Mouse (Mus musculus) forebrain, embryonic 13.5 days (tissue): ENCODE measurements at regions not wholly inside any gene's neighbourhood (a gene's known extent, or its start where the extent isn't known, plus 50 kb on each side); places are given as distances from the start of the nearest gene placed in this dataset.

Experiments
- ATAC-seq: fragments of 200-750 bp; cut with Nextera tagmentation; 2 replicates; pipeline ENCODE4 v1.8.0; 2017
- H3K27ac ChIP-seq: fragments of 300-500 bp; sonication (generic); 2 replicates; pipeline ENCODE4 v1.5.1; 2015; ENCODE audit warnings: inconsistent platforms, mild to moderate bottlenecking, moderate library complexity
- H3K27me3 ChIP-seq: fragments of 300-500 bp; sonication (generic); 2 replicates; pipeline ENCODE4 v1.6.1; 2015; ENCODE audit warnings: mild to moderate bottlenecking, inconsistent platforms
- H3K36me3 ChIP-seq: fragments of 300-500 bp; sonication (generic); 2 replicates; pipeline ENCODE4 v1.6.1; 2015; ENCODE audit warnings: mild to moderate bottlenecking, inconsistent platforms; ENCODE audit not compliant: poor library complexity, severe bottlenecking
- H3K4me1 ChIP-seq: fragments of 300-500 bp; sonication (generic); 2 replicates; pipeline ENCODE4 v1.6.1; 2015; ENCODE audit warnings: inconsistent platforms
- H3K4me2 ChIP-seq: fragments of 300-500 bp; sonication (generic); 2 replicates; pipeline ENCODE4 v1.6.1; 2015; ENCODE audit warnings: inconsistent platforms, mild to moderate bottlenecking, moderate library complexity
- H3K4me3 ChIP-seq: fragments of 300-500 bp; sonication (generic); 2 replicates; pipeline ENCODE4 v1.5.1; 2015; ENCODE audit warnings: mild to moderate bottlenecking, inconsistent platforms
- H3K9ac ChIP-seq: fragments of 300-500 bp; sonication (generic); 2 replicates; pipeline ENCODE4 v1.6.1; 2015; ENCODE audit warnings: mild to moderate bottlenecking, inconsistent platforms
- H3K9me3 ChIP-seq: fragments of 300-500 bp; sonication (generic); replicated peaks from 2 replicates; pipeline ENCODE4 v1.6.1; 2016; ENCODE audit warnings: inconsistent platforms
- WGBS: fragments of 180-500 bp; shearing (Covaris S2); methylation state at CpG from one replicate; pipeline ENCODE4 v1.1.7; 2015; 5-methylcytosine and 5-hydroxymethylcytosine counted together

- Histone ChIP-seq H3K9ac (no peak overlapping the region), H3K4me1 (peaks cover 9% of the 10 kb centered on the region), H3K27me3 (no peaks in the 10 kb centered on the region), H3K27ac (no peak overlapping the region), H3K4me2 (no peak overlapping the region), H3K9me3 (no peaks in the 10 kb centered on the region), H3K36me3 (no peaks in the 10 kb centered on the region), H3K4me3 (no peak overlapping the region)
- ATAC-seq, result peak; percentile 48; the same call in 1 of the 2 replicates
- 36% methylated on average over 12 of the region's 12 CpGs for WGBS
These were observed 393.6 kb upstream of the Dynlrb2 start for GRCm38 (mm10) chr8:116111168-116111567.

- 73% methylated on average over 3 of the region's 3 CpGs for WGBS
- Histone ChIP-seq H3K4me1 (no peaks in the 10 kb centered on the region), H3K4me2 (no peak overlapping the region), H3K27ac (no peak overlapping the region), H3K4me3 (no peak overlapping the region), H3K9ac (no peak overlapping the region), H3K9me3 (no peaks in the 10 kb centered on the region), H3K36me3 (no peaks in the 10 kb centered on the region), H3K27me3 (no peaks in the 10 kb centered on the region)
- ATAC-seq, result no peak
These were observed 389.1 kb upstream of the Maf start for GRCm38 (mm10) chr8:116096666-116097065.

GRCm38 (mm10) chr8:116083156-116083555 is 375.6 kb upstream of the Maf start:
- Histone ChIP-seq H3K27me3 (no peaks in the 10 kb centered on the region), H3K4me2 (no peak overlapping the region), H3K9ac (no peak overlapping the region), H3K4me1 (no peaks in the 10 kb centered on the region), H3K27ac (no peak overlapping the region), H3K9me3 (no peaks in the 10 kb centered on the region), H3K4me3 (no peak overlapping the region), H3K36me3 (no peaks in the 10 kb centered on the region)
- WGBS, result 92% methylated on average over 2 of the region's 2 CpGs
- no peak for ATAC-seq

GRCm38 (mm10) chr8:116078849-116079407 is 371.3 kb upstream of the Maf start:
- ATAC-seq, result no peak
- no peaks in the 10 kb centered on the region for H3K9me3 ChIP-seq
- no peak overlapping the region for H3K27ac ChIP-seq
- WGBS, result 85% methylated on average over 5 of the region's 5 CpGs
- no peak overlapping the region for H3K9ac ChIP-seq
- no peaks in the 10 kb centered on the region for H3K4me1 ChIP-seq
- no peaks in the 10 kb centered on the region for H3K27me3 ChIP-seq
- no peak overlapping the region for H3K4me3 ChIP-seq
- H3K4me2 ChIP-seq, result no peak overlapping the region
- no peaks in the 10 kb centered on the region for H3K36me3 ChIP-seq

- no peak for ATAC-seq
- H3K27ac ChIP-seq, result no peak overlapping the region
- no peak overlapping the region for H3K9ac ChIP-seq
- no peaks in the 10 kb centered on the region for H3K36me3 ChIP-seq
- H3K4me2 ChIP-seq, result no peak overlapping the region
- H3K9me3 ChIP-seq, result no peaks in the 10 kb centered on the region
- H3K4me1 ChIP-seq, result no peaks in the 10 kb centered on the region
- 93% methylated on average over 7 of the region's 7 CpGs for WGBS
- H3K4me3 ChIP-seq, result no peak overlapping the region
- H3K27me3 ChIP-seq, result no peaks in the 10 kb centered on the region
These were observed 363.9 kb upstream of the Maf start for GRCm38 (mm10) chr8:116071497-116071896.

GRCm38 (mm10) chr8:116069538-116069937 is 361.9 kb upstream of the Maf start:
- Histone ChIP-seq H3K27me3 (no peaks in the 10 kb centered on the region), H3K4me1 (no peaks in the 10 kb centered on the region), H3K9ac (no peak overlapping the region), H3K36me3 (no peaks in the 10 kb centered on the region), H3K27ac (no peak overlapping the region), H3K9me3 (no peaks in the 10 kb centered on the region), H3K4me3 (no peak overlapping the region), H3K4me2 (no peak overlapping the region)
- no peak for ATAC-seq
- WGBS, result 85% methylated on average over 3 of the region's 3 CpGs

- 92% methylated on average over 5 of the region's 5 CpGs for WGBS
- Histone ChIP-seq H3K9ac (no peak overlapping the region), H3K36me3 (no peaks in the 10 kb centered on the region), H3K27ac (no peak overlapping the region), H3K4me3 (no peak overlapping the region), H3K9me3 (no peaks in the 10 kb centered on the region), H3K4me1 (no peaks in the 10 kb centered on the region), H3K27me3 (no peaks in the 10 kb centered on the region), H3K4me2 (no peak overlapping the region)
- no peak for ATAC-seq
These were observed 360.4 kb upstream of the Maf start for GRCm38 (mm10) chr8:116067978-116068375.

GRCm38 (mm10) chr8:116067182-116067977 is 359.8 kb upstream of the Maf start:
- H3K27ac ChIP-seq, result no peak overlapping the region
- H3K4me2 ChIP-seq, result no peak overlapping the region
- ATAC-seq, result no peak
- H3K9me3 ChIP-seq, result no peaks in the 10 kb centered on the region
- no peak overlapping the region for H3K4me3 ChIP-seq
- WGBS, result 91% methylated on average over 9 of the region's 9 CpGs
- H3K4me1 ChIP-seq, result no peaks in the 10 kb centered on the region
- H3K36me3 ChIP-seq, result no peaks in the 10 kb centered on the region
- no peaks in the 10 kb centered on the region for H3K27me3 ChIP-seq
- no peak overlapping the region for H3K9ac ChIP-seq

GRCm38 (mm10) chr8:116065871-116066270 is 358.3 kb upstream of the Maf start:
- no peak overlapping the region for H3K9ac ChIP-seq
- no peak for ATAC-seq
- no peak overlapping the region for H3K4me3 ChIP-seq
- no peaks in the 10 kb centered on the region for H3K9me3 ChIP-seq
- no peaks in the 10 kb centered on the region for H3K4me1 ChIP-seq
- H3K27ac ChIP-seq, result no peak overlapping the region
- 93% methylated on average over 7 of the region's 7 CpGs for WGBS
- H3K4me2 ChIP-seq, result no peak overlapping the region
- H3K27me3 ChIP-seq, result no peaks in the 10 kb centered on the region
- H3K36me3 ChIP-seq, result no peaks in the 10 kb centered on the region

GRCm38 (mm10) chr8:116065327-116065726 is 357.7 kb upstream of the Maf start:
- Histone ChIP-seq H3K27me3 (no peaks in the 10 kb centered on the region), H3K36me3 (no peaks in the 10 kb centered on the region), H3K4me1 (no peaks in the 10 kb centered on the region), H3K27ac (no peak overlapping the region), H3K4me2 (no peak overlapping the region), H3K9ac (no peak overlapping the region), H3K9me3 (no peaks in the 10 kb centered on the region), H3K4me3 (no peak overlapping the region)
- WGBS, result 91% methylated on average over 7 of the region's 7 CpGs
- ATAC-seq, result no peak

- H3K9me3 ChIP-seq, result no peaks in the 10 kb centered on the region
- no peak overlapping the region for H3K4me2 ChIP-seq
- H3K4me3 ChIP-seq, result no peak overlapping the region
- no peak overlapping the region for H3K9ac ChIP-seq
- no peaks in the 10 kb centered on the region for H3K27me3 ChIP-seq
- H3K36me3 ChIP-seq, result no peaks in the 10 kb centered on the region
- WGBS, result 89% methylated on average over 11 of the region's 11 CpGs
- no peak for ATAC-seq
- no peaks in the 10 kb centered on the region for H3K4me1 ChIP-seq
- no peak overlapping the region for H3K27ac ChIP-seq
These were observed 357.0 kb upstream of the Maf start for GRCm38 (mm10) chr8:116064562-116064961.

- no peaks in the 10 kb centered on the region for H3K27me3 ChIP-seq
- no peaks in the 10 kb centered on the region for H3K36me3 ChIP-seq
- H3K4me3 ChIP-seq, result no peak overlapping the region
- H3K4me2 ChIP-seq, result no peak overlapping the region
- no peaks in the 10 kb centered on the region for H3K9me3 ChIP-seq
- WGBS, result 93% methylated on average over 5 of the region's 5 CpGs
- H3K27ac ChIP-seq, result no peak overlapping the region
- ATAC-seq, result no peak
- no peak overlapping the region for H3K9ac ChIP-seq
- H3K4me1 ChIP-seq, result no peaks in the 10 kb centered on the region
These were observed 355.9 kb upstream of the Maf start for GRCm38 (mm10) chr8:116063541-116063940.
